Mouse (Mus musculus) small intestine, adult 2 months (tissue): ENCODE measurements around the gene Trpv6. TPM values are rescaled to one million over a fixed set of nuclear protein-coding genes. Genes with fewer than 3 reads are reported as not detected.

ENCODE experiments used
- H3K27ac ChIP-seq: fragments of 200-500 bp; 2 replicates; pipeline ENCODE4 v1.5.1; 2012; ENCODE audit warnings: low read depth, low read length, control low read depth, inconsistent platforms; ENCODE audit not compliant: insufficient read depth
- H3K27me3 ChIP-seq: fragments of 200-500 bp; 2 replicates; pipeline ENCODE4 v1.6.1; 2012; ENCODE audit warnings: mild to moderate bottlenecking, moderate library complexity, low read length, inconsistent platforms; ENCODE audit not compliant: control insufficient read depth, insufficient read depth
- H3K36me3 ChIP-seq: fragments of 200-500 bp; 2 replicates; pipeline ENCODE4 v1.6.1; 2012; ENCODE audit warnings: mild to moderate bottlenecking, low read length, control low read depth, inconsistent platforms; ENCODE audit not compliant: control insufficient read depth, insufficient read depth
- H3K4me1 ChIP-seq: fragments of 200-500 bp; 2 replicates; pipeline ENCODE4 v1.6.1; 2012; ENCODE audit warnings: low read length, inconsistent platforms, mixed read lengths; ENCODE audit not compliant: control insufficient read depth, insufficient read depth, insufficient read length
- H3K4me3 ChIP-seq: fragments of 200-500 bp; 2 replicates; pipeline ENCODE4 v1.5.1; 2012; ENCODE audit warnings: low read depth, mild to moderate bottlenecking, control low read depth, inconsistent platforms, low read length, moderate library complexity
- CTCF ChIP-seq: fragments of 200-500 bp; IDR thresholded peaks from 2 replicates; pipeline ENCODE4 v1.5.1; 2012; ENCODE audit warnings: low read depth, mild to moderate bottlenecking, control low read depth, inconsistent platforms, low read length, moderate library complexity, mixed read lengths; ENCODE audit not compliant: insufficient replicate concordance, insufficient read length; ENCODE audit errors: extremely low read depth
- POLR2A ChIP-seq: fragments of 200-500 bp; IDR thresholded peaks from 2 replicates; pipeline ENCODE4 v1.6.1; 2012; ENCODE audit warnings: low read depth, mild to moderate bottlenecking, control low read depth, inconsistent platforms, low read length, moderate library complexity
- WGBS: fragments of 180-500 bp; shearing (Covaris S2); methylation state at CpG from one replicate; pipeline ENCODE4 v1.1.7; 2018; 5-methylcytosine and 5-hydroxymethylcytosine counted together
- polyA plus RNA-seq: library from polyadenylated mRNA; depleted of rRNA; stranded (reverse); fragments of >200 nt; gene quantifications from 2 replicates; pipeline ENCODE4 v1.2.3, GENCODE M21; 2012

Trpv6 gene
- polyA plus RNA-seq, 1 experiment = 0.08 TPM

DNA sequence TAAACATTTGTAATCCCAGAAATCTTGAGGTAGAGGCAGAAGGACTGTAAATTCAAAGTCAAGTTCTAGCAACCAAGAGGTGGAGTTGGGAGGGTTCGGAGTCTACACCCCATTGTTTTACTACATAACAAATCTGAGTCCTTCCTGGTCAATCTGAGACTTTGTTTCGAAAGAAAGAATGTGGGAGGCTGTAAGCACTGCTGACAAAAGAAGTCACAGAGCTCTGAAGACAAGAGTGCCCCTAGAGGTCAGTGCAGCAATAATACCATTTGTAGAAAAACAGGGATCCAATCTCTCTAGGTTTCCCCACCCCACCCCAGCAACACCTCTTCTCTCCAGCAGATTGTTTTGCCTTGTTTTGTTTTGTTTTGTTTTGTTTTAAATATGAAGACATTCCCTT lies 26.1 kb upstream of the Trpv6 start:
- 16% methylated on average over 2 of the region's 2 CpGs for WGBS
- H3K4me3 ChIP-seq = no peak overlapping the region
- H3K27me3 ChIP-seq = no peaks in the 10 kb centered on the region
- H3K36me3 ChIP-seq = no peaks in the 10 kb centered on the region
- TF ChIP-seq POLR2A (no peak), CTCF (no peak)
- no peak overlapping the region for H3K27ac ChIP-seq
- H3K4me1 ChIP-seq = no peaks in the 10 kb centered on the region

DNA sequence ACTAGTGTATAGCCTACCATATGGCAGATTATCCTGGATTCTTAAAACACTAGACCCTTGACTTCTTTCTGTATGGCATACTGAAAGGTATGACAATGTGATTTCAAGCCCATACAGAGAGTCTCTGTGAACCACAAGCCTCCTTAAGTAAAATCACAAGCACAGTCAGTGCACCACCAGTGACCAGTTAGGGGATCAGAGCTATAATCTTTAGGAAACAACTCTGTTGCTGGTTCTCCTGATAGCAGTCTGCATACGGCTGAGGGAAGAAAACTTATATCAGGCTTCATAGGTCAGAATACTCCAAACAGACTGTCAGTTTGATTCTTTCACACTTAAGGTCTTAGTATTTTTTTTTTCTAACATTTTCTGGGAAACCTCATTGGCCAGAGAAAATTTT lies 22.3 kb upstream of the Trpv6 start:
- no peaks in the 10 kb centered on the region for H3K36me3 ChIP-seq
- H3K27me3 ChIP-seq = no peaks in the 10 kb centered on the region
- no peak for TF ChIP-seq POLR2A
- no peak for TF ChIP-seq CTCF
- H3K4me1 ChIP-seq = no peaks in the 10 kb centered on the region
- H3K27ac ChIP-seq = no peak overlapping the region
- 70% methylated on average over 1 of the region's 1 CpGs for WGBS
- no peak overlapping the region for H3K4me3 ChIP-seq

DNA sequence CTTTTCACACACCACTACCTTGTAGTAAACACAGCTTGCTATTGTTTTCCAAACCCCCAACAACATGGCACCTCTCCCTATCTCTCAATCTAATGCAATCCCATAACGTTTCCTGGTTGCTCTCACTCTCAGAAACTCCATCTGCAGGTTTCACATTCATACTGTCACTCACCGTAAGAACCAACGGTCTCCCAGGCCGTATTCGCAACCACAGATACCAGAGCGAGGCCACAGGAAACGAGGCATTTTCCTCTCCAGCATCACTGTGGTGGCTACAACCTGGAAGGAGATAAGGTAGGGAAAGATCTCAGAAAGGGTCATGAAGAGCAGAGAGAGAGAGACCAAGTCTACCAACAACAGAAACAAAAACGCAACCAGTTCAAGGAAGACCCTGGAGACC lies 18.4 kb upstream of the Trpv6 start:
- TF ChIP-seq POLR2A (no peak), CTCF (no peak)
- Histone ChIP-seq H3K4me1 (no peaks in the 10 kb centered on the region), H3K27ac (no peak overlapping the region), H3K36me3 (no peaks in the 10 kb centered on the region), H3K27me3 (no peaks in the 10 kb centered on the region), H3K4me3 (no peak overlapping the region)
- WGBS = 79% methylated on average over 8 of the region's 8 CpGs

DNA sequence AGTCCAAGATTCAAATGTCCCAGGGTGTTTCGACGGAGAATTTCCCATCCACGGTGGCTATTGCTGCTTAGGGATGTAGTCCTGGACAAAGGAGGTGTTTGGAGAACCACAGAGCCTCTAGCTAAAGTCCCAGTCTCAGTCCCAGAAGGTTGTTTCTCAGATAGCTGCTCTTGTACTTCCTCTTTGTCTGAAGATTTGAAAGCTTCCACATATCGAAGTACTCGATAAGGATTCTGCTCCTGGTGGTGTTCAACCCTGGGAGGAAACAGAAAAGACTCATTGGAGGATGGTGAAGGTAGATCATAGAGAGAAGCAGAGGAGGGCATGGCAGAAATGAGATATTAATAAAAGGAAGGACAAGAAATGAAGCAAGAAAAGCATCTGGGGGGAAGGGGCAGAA lies 17.0 kb upstream of the Trpv6 start:
- no peaks in the 10 kb centered on the region for H3K36me3 ChIP-seq
- no peaks in the 10 kb centered on the region for H3K4me1 ChIP-seq
- H3K27ac ChIP-seq = no peak overlapping the region
- no peak for TF ChIP-seq POLR2A
- no peak for TF ChIP-seq CTCF
- whole genome bisulfite sequencing = 91% methylated on average over 5 of the region's 5 CpGs
- no peak overlapping the region for H3K4me3 ChIP-seq
- no peaks in the 10 kb centered on the region for H3K27me3 ChIP-seq

DNA sequence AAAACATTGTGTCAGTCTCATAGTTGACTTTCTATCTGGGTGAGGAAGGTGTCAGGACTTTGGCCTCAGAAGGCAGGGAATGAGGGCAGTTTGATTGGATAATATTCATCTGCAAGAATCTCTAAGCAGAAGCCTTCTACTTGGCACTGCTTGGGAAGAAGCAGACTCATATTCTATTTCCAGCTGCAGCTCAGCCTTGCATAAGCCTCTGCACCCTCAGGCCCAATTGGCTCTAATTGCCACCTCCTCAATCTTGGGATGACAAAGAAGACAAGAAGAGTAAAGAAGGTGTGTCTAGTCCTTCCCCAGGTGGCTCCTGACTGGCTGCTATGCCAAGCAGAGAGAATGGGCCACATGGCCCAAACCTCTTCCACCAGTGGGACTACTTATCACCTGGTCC lies 10.5 kb upstream of the Trpv6 start:
- no peak overlapping the region for H3K27ac ChIP-seq
- H3K4me3 ChIP-seq = no peak overlapping the region

DNA sequence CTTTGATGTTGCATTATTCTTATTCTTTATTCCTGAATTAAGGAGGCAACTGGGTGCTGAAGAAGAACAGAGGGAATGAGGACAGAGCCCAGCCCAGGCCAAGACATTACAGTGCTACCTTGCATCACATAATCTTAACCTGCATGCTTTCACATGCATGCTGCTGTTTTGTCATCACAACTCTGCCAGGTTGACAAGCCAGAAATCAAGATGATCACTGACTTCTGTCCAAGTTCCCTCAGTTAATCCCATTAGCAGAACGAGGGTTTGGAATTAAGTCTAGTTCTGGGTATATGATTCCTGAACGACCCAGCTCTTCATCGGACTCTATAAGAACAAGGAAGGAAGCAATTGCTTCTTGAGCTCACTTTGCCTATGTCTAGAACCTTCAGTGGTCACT lies 10.0 kb upstream of the Trpv6 start:
- Histone ChIP-seq H3K4me1 (no peaks in the 10 kb centered on the region), H3K27ac (no peak overlapping the region), H3K36me3 (no peaks in the 10 kb centered on the region), H3K27me3 (no peaks in the 10 kb centered on the region), H3K4me3 (no peak overlapping the region)
- WGBS = 83% methylated on average over 3 of the region's 3 CpGs
- no peak for TF ChIP-seq POLR2A
- no peak for TF ChIP-seq CTCF

More for the DNA sequence above, 10.5 kb upstream of the Trpv6 start:
- H3K4me1 ChIP-seq = no peaks in the 10 kb centered on the region
- no peak for TF ChIP-seq CTCF
- no peak for TF ChIP-seq POLR2A
- no peaks in the 10 kb centered on the region for H3K36me3 ChIP-seq
- no peaks in the 10 kb centered on the region for H3K27me3 ChIP-seq

DNA sequence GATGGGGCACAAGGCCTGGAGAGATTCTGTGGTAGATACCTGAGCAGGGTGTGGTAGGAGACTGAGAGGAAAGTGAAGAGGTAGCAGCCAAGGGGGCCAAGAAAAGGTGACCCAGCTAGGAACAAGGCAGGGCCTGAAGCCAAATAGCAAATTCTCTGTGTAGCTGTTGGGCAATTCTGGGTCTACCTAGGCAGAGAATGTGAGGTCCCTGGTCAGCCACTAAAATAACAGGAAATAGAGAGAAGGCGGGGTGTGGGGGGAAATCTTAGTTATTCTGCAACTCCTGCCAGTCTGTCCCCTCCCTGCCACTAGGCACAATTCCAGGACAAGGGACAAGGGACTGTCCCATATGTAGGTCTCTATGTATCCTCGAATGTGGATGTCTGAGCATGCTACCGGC lies 7.0 kb upstream of the Trpv6 start:
- no peaks in the 10 kb centered on the region for H3K27me3 ChIP-seq
- no peak overlapping the region for H3K27ac ChIP-seq
- no peaks in the 10 kb centered on the region for H3K4me1 ChIP-seq
- H3K36me3 ChIP-seq = no peaks in the 10 kb centered on the region
- WGBS = 56% methylated on average over 3 of the region's 3 CpGs
- H3K4me3 ChIP-seq = no peak overlapping the region
- no peak for TF ChIP-seq POLR2A
- no peak for TF ChIP-seq CTCF

GRCm38 (mm10) chr6:41642765-41643164 lies 6.6 kb upstream of the Trpv6 start:
- H3K4me1 ChIP-seq = no peaks in the 10 kb centered on the region
- TF ChIP-seq POLR2A (no peak), CTCF (no peak)
- H3K4me3 ChIP-seq = no peak overlapping the region
- no peaks in the 10 kb centered on the region for H3K36me3 ChIP-seq
- H3K27ac ChIP-seq = no peak overlapping the region
- H3K27me3 ChIP-seq = no peaks in the 10 kb centered on the region
- 68% methylated on average over 4 of the region's 4 CpGs for WGBS
